ENCODE assay signal across 22 mouse cellular contexts in the genomic region with DNA sequence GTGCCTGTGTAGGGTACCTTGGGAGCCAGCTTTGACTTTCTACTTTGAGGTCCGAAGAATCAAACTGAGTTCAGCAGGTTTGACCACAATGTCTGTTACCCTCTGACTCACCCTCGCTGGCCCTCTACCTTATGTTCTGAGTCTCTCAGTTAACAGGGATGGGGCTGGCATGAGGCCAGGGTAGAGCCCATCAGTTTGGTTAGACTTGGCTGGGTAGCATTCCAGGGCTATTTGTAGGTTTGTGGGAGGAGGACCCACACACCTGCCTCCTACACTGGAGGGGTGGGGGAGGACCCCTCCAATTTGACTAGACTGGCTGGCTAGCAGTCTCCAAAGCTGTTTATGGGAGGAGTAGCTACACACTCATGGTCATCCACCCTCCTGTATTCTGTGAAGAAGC. TPM values are rescaled to one million over a fixed set of nuclear protein-coding genes. Genes with fewer than 3 reads are reported as not detected.
DNase-seq lines count a peak whose midpoint lies in the region; ATAC-seq lines count a peak whose summit lies in the region.
"Had no signal": no experiment of that assay in that cellular context is flagged by ENCODE, and none has a peak within 500 bp of the region (broad histone marks: within the 10 kb centered on the region; RNA-seq: fewer than 3 reads in every experiment).

No protein-coding gene starts in this region.

- H3K4me2 ChIP-seq in kidney, embryonic 16.5 days (replicated peaks; ENCODE audit: low read depth, low read length), result no peak overlapping the region
- H3K4me2 ChIP-seq: forebrain, embryonic 13.5 days; heart, embryonic 13.5 days; limb, embryonic 15.5 days; midbrain, embryonic 15.5 days; neural tube, embryonic 12.5 days had no signal

- H3K27ac ChIP-seq in kidney, embryonic 16.5 days (ENCODE audit: low read length), result no peak overlapping the region
- H3K27ac ChIP-seq: forebrain, embryonic 13.5 days; heart, embryonic 13.5 days; limb, embryonic 15.5 days; midbrain, embryonic 15.5 days; neural tube, embryonic 12.5 days had no signal

- no peaks in the 10 kb centered on the region for H3K27me3 ChIP-seq in kidney, embryonic 16.5 days (ENCODE audit: insufficient read depth, low read length)
- H3K27me3 ChIP-seq: forebrain, embryonic 13.5 days; heart, embryonic 13.5 days; limb, embryonic 15.5 days; midbrain, embryonic 15.5 days; neural tube, embryonic 12.5 days had no signal

- no peak overlapping the region for H3K9ac ChIP-seq in kidney, embryonic 16.5 days (replicated peaks; ENCODE audit: low read length)
- H3K9ac ChIP-seq: forebrain, embryonic 13.5 days; heart, embryonic 13.5 days; limb, embryonic 15.5 days; midbrain, embryonic 15.5 days; neural tube, embryonic 12.5 days had no signal

- H3K36me3 ChIP-seq in kidney, embryonic 16.5 days (ENCODE audit: insufficient read depth, low read length), result no peaks in the 10 kb centered on the region
- H3K36me3 ChIP-seq: heart, embryonic 13.5 days; limb, embryonic 15.5 days; midbrain, embryonic 15.5 days; neural tube, embryonic 12.5 days had no signal

- 0 out of 2 replicates have a peak, but pooled peaks have one; percentile 19 for ATAC-seq in kidney, embryonic 16.5 days (ENCODE audit: low FRiP score, low TSS enrichment)
- ATAC-seq: activated CD4-positive, CD25-positive, alpha-beta regulatory T cell, adult 4 months; forebrain, embryonic 13.5 days; midbrain, embryonic 15.5 days had no signal

- H3K4me1 ChIP-seq in kidney, embryonic 16.5 days (ENCODE audit: insufficient read depth, low read length), result no peaks in the 10 kb centered on the region
- H3K4me1 ChIP-seq: forebrain, embryonic 13.5 days; heart, embryonic 13.5 days; limb, embryonic 15.5 days; midbrain, embryonic 15.5 days; neural tube, embryonic 12.5 days had no signal

- 85% methylated on average over 2 of the region's 2 CpGs for WGBS in kidney, embryonic 16.5 days

- no peak overlapping the region for H3K4me3 ChIP-seq in kidney, embryonic 16.5 days (ENCODE audit: low read length)
- H3K4me3 ChIP-seq: forebrain, embryonic 13.5 days; heart, embryonic 13.5 days; limb, embryonic 15.5 days; midbrain, embryonic 15.5 days; neural tube, embryonic 12.5 days had no signal

- DNase-seq in cerebellum, postnatal 14 days, result peak; percentile 26 to 38
- no peak for DNase-seq in cerebellum, adult 9-10 months
- no peak for DNase-seq in kidney, postnatal 14 days
- peak; percentile 50 for DNase-seq in testis, postnatal 10 days (ENCODE audit: low spot score)
- no peak for DNase-seq in testis, postnatal 14 days (ENCODE audit: low spot score)
- peak; percentile 26 to 39 for DNase-seq in urinary bladder, postnatal 36 days (ENCODE audit: low spot score in 2 of 2)
- DNase-seq in frontal cortex, postnatal 36 days (ENCODE audit: low spot score in 2 of 2), result no peak
- DNase-seq: adrenal gland, adult 8-10 months; heart, postnatal 14 days; kidney, adult 2 months; kidney, postnatal 36 days; layer of hippocampus, adult 9-11 months; lung, postnatal 4 days; thymus, adult 18-20 months; thymus, postnatal 4 days had no signal

- H3K9me3 ChIP-seq in kidney, embryonic 16.5 days (ENCODE audit: low read length), result no peaks in the 10 kb centered on the region
- H3K9me3 ChIP-seq: forebrain, embryonic 13.5 days; heart, embryonic 13.5 days; limb, embryonic 15.5 days; midbrain, embryonic 15.5 days; neural tube, embryonic 12.5 days had no signal

RNA-seq across cellular contexts. Expression of a gene that starts 47.8 kb away (rescaled TPM):
- polyA plus RNA-seq in kidney, embryonic 16.5 days (2015; fragmentation: Nextera tagmentation; extraction: Ambion mirVana), result 3.5 and 3.9 TPM in 2 replicates

Comparison
In these comparisons a context has a peak if more than half of its experiments do, and no peak if none do; other contexts are left out.
1. DNase-seq: peak in cerebellum, postnatal 14 days (2 of 2), testis, postnatal 10 days (single experiment) and urinary bladder, postnatal 36 days (2 of 2); none in cerebellum, adult 9-10 months (single experiment), kidney, postnatal 14 days (single experiment), testis, postnatal 14 days (single experiment) and frontal cortex, postnatal 36 days (0 of 2).